Mouse (Mus musculus): ENCODE data around the gene Eef1a2. TPM values are rescaled to one million over a fixed set of nuclear protein-coding genes. Genes with fewer than 3 reads are reported as not detected.

Gene Eef1a2
- polyA plus RNA-seq, 1 experiment = not detected

DNA sequence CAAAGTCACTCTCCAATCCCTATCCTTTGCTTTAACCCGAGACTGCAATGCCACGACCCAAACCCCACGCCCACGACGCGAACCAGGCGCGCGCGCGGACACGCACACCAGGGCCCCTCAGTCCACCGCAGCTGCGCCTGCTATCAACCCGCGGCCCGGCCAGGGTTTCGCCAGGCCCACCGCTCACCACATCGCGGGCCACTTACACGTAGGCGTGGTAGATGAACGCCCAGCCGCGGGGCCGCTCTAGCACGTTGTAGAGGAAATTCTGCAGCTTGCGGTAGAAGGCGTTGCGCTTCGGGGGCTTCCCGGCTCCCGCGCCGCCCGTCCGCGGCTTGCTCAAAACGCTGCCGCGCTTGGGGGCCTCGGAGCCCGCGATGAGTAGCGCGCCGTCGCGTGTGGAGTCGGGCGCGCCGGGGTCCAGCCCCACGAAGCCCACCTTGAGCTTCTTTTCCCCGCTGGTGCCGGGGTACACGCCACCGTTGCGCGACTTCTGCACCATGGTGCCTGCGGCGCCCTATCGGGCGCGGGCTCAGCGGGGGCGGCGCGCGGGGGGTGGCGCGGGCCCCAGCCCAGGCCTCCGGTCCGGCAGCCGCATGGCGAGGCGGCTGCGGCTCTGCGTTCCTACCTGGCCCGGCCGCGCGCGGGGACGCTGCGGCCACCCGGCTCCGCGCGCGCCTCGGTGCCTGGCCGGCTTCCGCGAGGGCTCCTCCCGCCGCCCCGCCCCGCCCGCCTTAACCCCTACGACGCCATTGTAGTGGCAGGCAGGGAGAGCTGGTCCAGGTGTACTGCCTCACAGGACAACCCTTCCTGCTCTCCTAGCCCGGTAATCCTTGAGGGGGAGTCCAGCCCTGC is 22.0 kb downstream of the Eef1a2 start, which contains the start of gene Kcnq2:
Gene Kcnq2, minus strand, starts transcription at position 710 of the 855 bp plus-strand sequence.
- no peak for TF ChIP-seq CTCF (IDR thresholded peaks at IDR 0.05; ENCODE audit: low read depth, low read length)
- no peak for TF ChIP-seq POLR2A (IDR thresholded peaks at IDR 0.05; ENCODE audit: insufficient read depth, low read length)
- TF ChIP-seq EP300 (IDR thresholded peaks at IDR 0.05; ENCODE audit: insufficient read depth, low read depth, low read length) = no peak
- Histone ChIP-seq H3K4me3 (ENCODE audit: low read depth, low read length) (peak within 1 kb of the TSS; percentile 78), H3K27ac (ENCODE audit: insufficient read depth, low read length) (no peak within 1 kb of the TSS), H3K9me3 (replicated peaks; ENCODE audit: control insufficient read depth, insufficient read depth, low read length, poor library complexity, severe bottlenecking) (no peaks in the 10 kb centered on the region), H3K4me1 (ENCODE audit: control insufficient read depth, insufficient read depth, low read length) (no peaks in the 10 kb centered on the region), H3K36me3 (ENCODE audit: control insufficient read depth, insufficient read depth, low read length, poor library complexity, severe bottlenecking) (no peaks in the 10 kb centered on the region), H3K27me3 (ENCODE audit: control insufficient read depth, insufficient read depth, low read length, poor library complexity, severe bottlenecking) (no peaks in the 10 kb centered on the region), H3K9ac (ENCODE audit: low read depth, poor library complexity, severe bottlenecking) (peak within 1 kb of the TSS; percentile 78)

DNA sequence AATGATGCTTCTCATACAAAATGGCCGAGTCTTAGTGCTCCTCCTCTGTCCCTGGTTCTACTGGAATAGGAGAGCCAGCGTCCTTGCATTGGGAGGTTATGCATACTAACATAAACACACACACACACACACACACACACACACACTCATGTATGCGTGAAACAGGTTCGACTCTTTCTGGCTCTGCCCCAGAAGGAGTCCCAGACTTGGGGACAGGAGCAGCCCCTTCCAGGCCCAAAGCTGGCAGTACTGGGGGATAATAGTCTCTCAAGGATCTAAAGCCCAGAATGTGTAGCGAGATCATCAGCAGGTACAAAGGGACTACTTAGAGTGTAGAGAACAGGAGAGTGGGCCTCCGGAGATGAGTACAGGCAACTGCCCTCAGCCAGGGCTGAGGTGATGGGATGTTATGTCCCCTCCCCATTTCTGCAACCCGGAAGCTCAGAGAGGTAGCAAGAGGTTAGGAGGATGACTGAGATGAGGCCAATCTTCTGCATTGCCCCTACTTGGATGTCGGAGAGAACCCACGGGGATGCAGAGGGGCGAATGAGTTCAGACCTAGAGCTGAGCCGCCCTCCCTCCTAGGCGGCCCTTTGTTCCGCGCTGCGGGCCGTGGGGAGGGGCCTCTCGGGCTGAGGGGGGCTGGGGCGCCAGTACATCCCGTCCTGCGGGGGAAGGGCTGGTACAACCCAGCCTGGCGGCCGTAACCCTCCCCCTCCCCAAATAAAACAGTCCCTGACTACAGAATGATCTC is 22.8 kb downstream of the Eef1a2 start:
- Histone ChIP-seq H3K9me3 (replicated peaks; ENCODE audit: control insufficient read depth, insufficient read depth, low read length, poor library complexity, severe bottlenecking) (no peaks in the 10 kb centered on the region), H3K27ac (ENCODE audit: insufficient read depth, low read length) (no peak overlapping the region), H3K4me1 (ENCODE audit: control insufficient read depth, insufficient read depth, low read length) (no peaks in the 10 kb centered on the region), H3K4me3 (ENCODE audit: low read depth, low read length) (peak overlapping the region; percentile 78), H3K27me3 (ENCODE audit: control insufficient read depth, insufficient read depth, low read length, poor library complexity, severe bottlenecking) (no peaks in the 10 kb centered on the region), H3K9ac (ENCODE audit: low read depth, poor library complexity, severe bottlenecking) (peak overlapping the region; percentile 78), H3K36me3 (ENCODE audit: control insufficient read depth, insufficient read depth, low read length, poor library complexity, severe bottlenecking) (no peaks in the 10 kb centered on the region)
- no peak for TF ChIP-seq POLR2A (IDR thresholded peaks at IDR 0.05; ENCODE audit: insufficient read depth, low read length)
- no peak for TF ChIP-seq CTCF (IDR thresholded peaks at IDR 0.05; ENCODE audit: low read depth, low read length)
- TF ChIP-seq EP300 (IDR thresholded peaks at IDR 0.05; ENCODE audit: insufficient read depth, low read depth, low read length) = no peak

DNA sequence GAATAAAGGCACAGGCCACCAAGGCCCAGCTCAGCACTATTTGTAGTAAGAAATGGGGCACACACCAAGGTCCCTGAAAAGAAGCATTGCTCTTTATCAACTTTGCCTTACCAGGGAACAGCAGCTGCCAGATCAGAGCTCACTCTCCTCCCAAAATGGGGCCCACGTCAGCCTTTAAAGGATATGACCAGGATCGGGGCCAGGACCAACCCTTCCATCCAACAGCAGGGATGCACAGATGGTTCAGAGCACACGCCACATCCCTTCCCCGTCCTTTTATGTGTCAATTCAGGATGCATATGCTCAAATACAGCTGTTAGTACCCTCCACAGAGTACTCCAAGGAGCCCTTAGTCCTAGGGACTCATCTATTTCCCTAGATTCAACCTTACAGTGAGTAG is 26.6 kb downstream of the Eef1a2 start:
- TF ChIP-seq CTCF (IDR thresholded peaks at IDR 0.05; ENCODE audit: low read depth, low read length) (no peak), POLR2A (IDR thresholded peaks at IDR 0.05; ENCODE audit: insufficient read depth, low read length) (no peak), EP300 (IDR thresholded peaks at IDR 0.05; ENCODE audit: insufficient read depth, low read depth, low read length) (no peak)
- Histone ChIP-seq H3K9ac (ENCODE audit: low read depth, poor library complexity, severe bottlenecking) (no peak overlapping the region), H3K4me3 (ENCODE audit: low read depth, low read length) (no peak overlapping the region), H3K27ac (ENCODE audit: insufficient read depth, low read length) (no peak overlapping the region), H3K4me1 (ENCODE audit: control insufficient read depth, insufficient read depth, low read length) (peaks cover 1% of the 10 kb centered on the region), H3K36me3 (ENCODE audit: control insufficient read depth, insufficient read depth, low read length, poor library complexity, severe bottlenecking) (no peaks in the 10 kb centered on the region), H3K27me3 (ENCODE audit: control insufficient read depth, insufficient read depth, low read length, poor library complexity, severe bottlenecking) (no peaks in the 10 kb centered on the region), H3K9me3 (replicated peaks; ENCODE audit: control insufficient read depth, insufficient read depth, low read length, poor library complexity, severe bottlenecking) (no peaks in the 10 kb centered on the region)

DNA sequence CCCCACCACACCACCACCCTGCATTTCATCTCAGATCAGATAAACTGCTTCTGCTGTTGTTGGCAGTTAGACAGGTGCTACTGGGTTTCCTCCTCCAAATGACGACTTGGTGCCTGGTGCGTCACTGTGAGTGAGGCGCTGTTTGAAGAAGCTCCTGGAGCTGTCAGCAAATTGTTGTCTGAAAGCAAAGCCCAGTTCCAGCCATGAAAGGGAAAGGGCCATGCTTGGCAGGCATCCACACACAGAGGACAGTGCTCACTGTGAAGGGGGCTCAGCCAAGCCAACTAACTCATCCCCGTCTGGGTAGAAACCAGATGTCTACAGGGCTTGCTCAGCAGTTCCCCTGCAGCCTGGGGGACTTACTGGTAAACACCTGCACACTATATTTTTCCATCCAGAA is 27.9 kb downstream of the Eef1a2 start:
- no peak for TF ChIP-seq EP300 (IDR thresholded peaks at IDR 0.05; ENCODE audit: insufficient read depth, low read depth, low read length)
- no peak for TF ChIP-seq CTCF (IDR thresholded peaks at IDR 0.05; ENCODE audit: low read depth, low read length)
- TF ChIP-seq POLR2A (IDR thresholded peaks at IDR 0.05; ENCODE audit: insufficient read depth, low read length) = no peak
- Histone ChIP-seq H3K27me3 (ENCODE audit: control insufficient read depth, insufficient read depth, low read length, poor library complexity, severe bottlenecking) (no peaks in the 10 kb centered on the region), H3K9me3 (replicated peaks; ENCODE audit: control insufficient read depth, insufficient read depth, low read length, poor library complexity, severe bottlenecking) (no peaks in the 10 kb centered on the region), H3K4me1 (ENCODE audit: control insufficient read depth, insufficient read depth, low read length) (peaks cover 1% of the 10 kb centered on the region), H3K4me3 (ENCODE audit: low read depth, low read length) (no peak overlapping the region), H3K27ac (ENCODE audit: insufficient read depth, low read length) (no peak overlapping the region), H3K36me3 (ENCODE audit: control insufficient read depth, insufficient read depth, low read length, poor library complexity, severe bottlenecking) (no peaks in the 10 kb centered on the region), H3K9ac (ENCODE audit: low read depth, poor library complexity, severe bottlenecking) (no peak overlapping the region)

DNA sequence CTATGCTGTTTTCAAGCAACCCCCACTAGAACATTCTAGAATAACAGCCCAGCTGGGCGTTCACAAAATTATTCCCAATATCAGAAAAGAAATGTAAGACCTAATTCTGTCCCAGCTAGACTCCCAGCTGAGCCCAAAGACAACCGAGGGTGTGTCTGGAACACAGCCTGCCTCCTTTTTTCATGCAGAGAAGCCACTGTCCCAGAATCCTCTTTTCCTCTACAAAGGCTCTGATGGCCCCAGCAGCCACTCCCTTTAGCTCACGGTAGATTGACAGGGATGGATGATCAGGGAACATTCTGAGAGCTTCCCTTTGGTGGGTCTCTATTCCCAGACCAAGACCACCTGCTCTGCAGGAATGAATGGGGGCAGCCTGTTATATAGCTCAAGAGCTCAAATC is 29.0 kb downstream of the Eef1a2 start:
- Histone ChIP-seq H3K4me1 (ENCODE audit: control insufficient read depth, insufficient read depth, low read length) (peaks cover 1% of the 10 kb centered on the region), H3K9me3 (replicated peaks; ENCODE audit: control insufficient read depth, insufficient read depth, low read length, poor library complexity, severe bottlenecking) (no peaks in the 10 kb centered on the region), H3K9ac (ENCODE audit: low read depth, poor library complexity, severe bottlenecking) (no peak overlapping the region), H3K4me3 (ENCODE audit: low read depth, low read length) (no peak overlapping the region), H3K36me3 (ENCODE audit: control insufficient read depth, insufficient read depth, low read length, poor library complexity, severe bottlenecking) (no peaks in the 10 kb centered on the region), H3K27ac (ENCODE audit: insufficient read depth, low read length) (no peak overlapping the region), H3K27me3 (ENCODE audit: control insufficient read depth, insufficient read depth, low read length, poor library complexity, severe bottlenecking) (no peaks in the 10 kb centered on the region)
- TF ChIP-seq POLR2A (IDR thresholded peaks at IDR 0.05; ENCODE audit: insufficient read depth, low read length) (no peak), CTCF (IDR thresholded peaks at IDR 0.05; ENCODE audit: low read depth, low read length) (no peak), EP300 (IDR thresholded peaks at IDR 0.05; ENCODE audit: insufficient read depth, low read depth, low read length) (no peak)

Data from ES-Bruce4 (cell line).